Mouse (Mus musculus) E14TG2a.4 (cell line): ENCODE measurements around the gene Ptpn22.

Source experiments
- H3K27me3 ChIP-seq: 2 replicates; pipeline ENCODE4 v1.6.1; 2014; ENCODE audit warnings: low read length, control low read depth; ENCODE audit not compliant: insufficient read depth
- H3K36me3 ChIP-seq: 2 replicates; pipeline ENCODE4 v1.6.1; 2014; ENCODE audit warnings: low read length, control low read depth; ENCODE audit not compliant: insufficient read depth
- H3K4me1 ChIP-seq: replicated peaks from 2 replicates; pipeline ENCODE4 v1.6.1; 2014; ENCODE audit warnings: low read depth, low read length, control low read depth
- H3K4me3 ChIP-seq: replicated peaks from 2 replicates; pipeline ENCODE4 v1.5.1; 2014; ENCODE audit warnings: mild to moderate bottlenecking, low read length
- H3K9me3 ChIP-seq: 2 replicates; pipeline ENCODE4 v1.6.1; 2014; ENCODE audit warnings: low read length, control low read depth
- CTCF ChIP-seq: conservative IDR thresholded peaks from 2 replicates; pipeline ENCODE4 v1.5.1; 2014; ENCODE audit warnings: low read length
- NANOG ChIP-seq: IDR thresholded peaks from 2 replicates; pipeline ENCODE4 v1.6.1; 2014; ENCODE audit warnings: borderline replicate concordance, low read length, mixed read lengths
- POU5F1 ChIP-seq: IDR thresholded peaks from 2 replicates; pipeline ENCODE4 v1.6.1; 2014; ENCODE audit warnings: low read length, borderline replicate concordance

Gene Ptpn22

DNA sequence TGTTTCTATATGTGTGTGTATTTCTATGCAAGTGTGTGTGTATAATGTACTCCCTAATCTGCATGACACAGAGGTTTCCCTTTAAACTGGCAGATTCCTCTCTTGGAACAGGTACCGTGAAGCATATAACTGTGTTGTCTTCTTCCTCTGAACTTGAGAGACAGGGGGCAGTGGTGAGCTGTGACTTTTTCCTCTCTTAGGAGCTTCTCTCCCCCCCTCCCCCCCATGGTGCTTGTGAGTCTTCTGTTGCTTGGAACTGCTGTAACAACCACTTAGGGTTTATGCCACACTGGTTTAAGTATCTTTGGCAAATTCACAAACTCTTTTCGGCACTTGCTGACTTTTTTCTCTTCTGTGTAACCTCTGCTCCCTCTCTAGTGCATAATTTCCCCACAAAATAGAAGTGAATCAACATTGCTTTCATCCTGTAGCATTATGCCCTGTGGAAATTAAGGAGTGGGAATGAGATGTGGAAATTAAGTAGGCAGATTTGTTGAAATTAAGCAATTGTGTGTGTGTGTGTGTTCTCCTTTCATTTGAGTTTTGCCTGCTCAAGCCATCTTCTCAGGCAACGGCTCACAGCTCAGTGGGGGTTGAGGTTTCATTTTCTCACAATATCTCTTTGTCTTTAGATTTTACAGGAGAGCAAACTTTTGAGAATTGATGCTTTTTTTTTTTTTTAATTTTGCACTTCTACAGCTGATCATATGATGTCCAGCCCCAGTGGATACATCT, 6.9 kb upstream of the Ptpn22 start:
- no peak for TF ChIP-seq POU5F1
- TF ChIP-seq CTCF = peak; percentile 39
- Histone ChIP-seq H3K27me3 (no peaks in the 10 kb centered on the region), H3K4me1 (peaks cover 53% of the 10 kb centered on the region), H3K9me3 (no peaks in the 10 kb centered on the region), H3K36me3 (no peaks in the 10 kb centered on the region), H3K4me3 (no peak overlapping the region)

DNA sequence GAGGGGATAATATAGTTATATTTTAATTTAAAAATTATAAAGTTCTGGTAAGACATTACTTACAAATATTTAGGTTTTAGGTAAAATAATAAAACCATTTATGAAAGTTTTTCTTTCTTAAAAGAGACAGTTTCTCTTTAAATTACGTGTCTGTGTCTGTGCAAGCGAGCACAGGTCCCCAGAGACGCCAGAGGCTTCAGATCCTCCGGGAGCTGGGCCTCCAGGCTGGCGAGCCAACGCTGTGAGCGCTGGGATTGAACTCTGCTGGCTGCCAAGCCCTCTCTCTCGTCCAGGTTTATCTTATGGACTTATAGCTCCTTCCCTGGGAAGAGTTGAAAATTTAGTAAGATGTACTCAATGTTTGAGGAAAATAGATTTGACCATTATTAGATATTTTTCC, 5.8 kb upstream of the Ptpn22 start:
- peaks cover 53% of the 10 kb centered on the region for H3K4me1 ChIP-seq
- no peak overlapping the region for H3K4me3 ChIP-seq
- no peaks in the 10 kb centered on the region for H3K27me3 ChIP-seq
- no peaks in the 10 kb centered on the region for H3K36me3 ChIP-seq
- H3K9me3 ChIP-seq = no peaks in the 10 kb centered on the region
- TF ChIP-seq CTCF = no peak
- TF ChIP-seq NANOG = no peak
- no peak for TF ChIP-seq POU5F1

DNA sequence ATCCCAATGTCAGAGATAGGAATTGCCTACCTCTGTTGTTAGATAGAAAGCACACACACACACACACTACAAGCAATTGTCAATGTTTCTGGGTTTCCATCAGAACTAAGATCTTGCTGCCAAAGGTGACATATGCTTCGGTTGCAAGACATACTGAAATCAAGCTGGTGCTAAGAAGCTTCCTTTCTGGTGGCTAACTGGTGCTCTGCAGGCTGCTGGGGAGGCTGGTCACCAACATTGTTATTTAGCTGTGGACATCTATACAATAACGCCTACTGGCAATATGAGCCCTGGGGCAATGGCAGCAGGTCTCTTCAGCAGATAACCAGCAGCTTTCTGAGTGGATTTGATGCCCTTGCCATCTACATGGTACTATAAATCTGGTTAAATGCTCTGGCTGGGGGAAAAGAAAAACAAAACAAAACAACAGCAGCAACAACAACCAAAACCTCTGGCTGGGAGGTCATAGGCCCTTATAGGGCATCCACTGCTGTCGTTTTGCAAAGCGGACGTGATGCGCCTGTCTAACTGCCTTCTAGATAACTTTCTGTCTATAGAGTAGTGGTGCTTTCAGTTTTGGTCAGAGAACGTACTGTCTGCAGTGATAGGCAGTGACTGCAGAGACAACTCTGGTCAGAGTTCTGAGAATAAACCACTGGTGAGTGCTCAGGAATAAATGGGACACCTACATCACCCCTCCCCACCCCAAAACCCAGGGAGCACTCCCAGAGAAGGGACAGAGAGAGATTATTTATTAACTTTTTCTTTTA, 2.4 kb upstream of the Ptpn22 start:
- TF ChIP-seq CTCF = no peak
- TF ChIP-seq POU5F1 = no peak
- TF ChIP-seq NANOG = no peak
- H3K4me1 ChIP-seq = peaks cover 30% of the 10 kb centered on the region

DNA sequence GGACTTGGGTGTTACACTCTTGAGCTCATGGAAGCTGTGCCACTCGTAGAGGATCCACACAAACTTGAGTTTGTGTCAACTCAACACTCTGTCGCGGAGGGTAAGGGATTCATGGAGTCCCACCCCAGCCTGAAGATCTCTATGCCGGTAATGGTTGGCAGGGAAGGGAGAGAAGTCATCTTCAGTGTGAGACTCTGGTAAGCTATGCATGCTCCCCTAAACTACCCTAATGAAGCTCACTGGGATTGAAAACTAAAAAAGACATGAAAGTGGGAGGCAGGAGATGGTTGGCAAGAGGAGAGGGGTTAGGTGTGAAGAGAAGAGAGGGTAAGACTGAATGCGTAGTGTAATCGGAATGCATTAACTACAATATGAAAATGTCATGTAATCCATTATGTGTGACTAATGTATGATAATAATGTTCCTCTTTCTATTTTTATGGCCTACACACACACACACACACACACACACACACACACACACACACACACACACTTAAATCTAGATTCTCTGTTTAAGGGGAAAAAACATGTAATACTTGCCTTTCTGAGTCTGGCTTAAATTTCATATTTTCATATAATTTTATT, 1.5 kb upstream of the Ptpn22 start:
- Histone ChIP-seq H3K27me3 (no peaks in the 10 kb centered on the region), H3K4me1 (peaks cover 24% of the 10 kb centered on the region), H3K36me3 (no peaks in the 10 kb centered on the region), H3K4me3 (no peak overlapping the region), H3K9me3 (no peaks in the 10 kb centered on the region)
- TF ChIP-seq CTCF = no peak
- no peak for TF ChIP-seq NANOG
- TF ChIP-seq POU5F1 = no peak

More for the DNA sequence above, 2.4 kb upstream of the Ptpn22 start:
- H3K9me3 ChIP-seq = no peaks in the 10 kb centered on the region
- H3K36me3 ChIP-seq = no peaks in the 10 kb centered on the region
- no peak overlapping the region for H3K4me3 ChIP-seq
- H3K27me3 ChIP-seq = no peaks in the 10 kb centered on the region

DNA sequence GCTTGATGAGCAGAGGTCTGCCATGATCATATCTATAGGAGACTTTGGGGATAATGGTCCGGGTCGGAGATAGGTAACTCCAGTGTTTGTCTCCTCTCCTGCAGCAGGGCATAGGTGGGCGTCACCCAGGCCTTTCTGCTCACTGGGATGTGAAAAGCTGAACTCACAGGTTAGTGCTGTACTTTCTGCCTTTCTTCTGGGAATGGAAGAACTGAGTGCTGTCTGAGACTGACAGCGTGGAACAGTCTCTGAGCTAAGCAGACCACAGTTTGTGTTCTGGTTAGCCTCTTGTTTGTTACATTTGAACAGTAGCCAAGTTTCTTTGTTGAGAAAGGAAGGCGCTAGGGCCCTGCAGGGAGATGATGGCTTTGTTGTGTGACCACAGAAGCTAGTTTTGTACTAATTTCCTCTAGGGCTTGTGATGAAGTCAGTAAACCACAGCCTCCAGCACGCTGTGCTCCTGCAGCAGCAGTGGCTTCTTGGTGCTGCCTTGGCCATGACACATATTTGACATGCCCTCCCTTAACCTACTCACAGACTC, 326 bp downstream of the Ptpn22 start:
- Histone ChIP-seq H3K4me3 (no peak overlapping the region), H3K36me3 (no peaks in the 10 kb centered on the region), H3K27me3 (no peaks in the 10 kb centered on the region), H3K4me1 (peaks cover 20% of the 10 kb centered on the region), H3K9me3 (no peaks in the 10 kb centered on the region)
- TF ChIP-seq POU5F1 (no peak), CTCF (no peak), NANOG (no peak)

DNA sequence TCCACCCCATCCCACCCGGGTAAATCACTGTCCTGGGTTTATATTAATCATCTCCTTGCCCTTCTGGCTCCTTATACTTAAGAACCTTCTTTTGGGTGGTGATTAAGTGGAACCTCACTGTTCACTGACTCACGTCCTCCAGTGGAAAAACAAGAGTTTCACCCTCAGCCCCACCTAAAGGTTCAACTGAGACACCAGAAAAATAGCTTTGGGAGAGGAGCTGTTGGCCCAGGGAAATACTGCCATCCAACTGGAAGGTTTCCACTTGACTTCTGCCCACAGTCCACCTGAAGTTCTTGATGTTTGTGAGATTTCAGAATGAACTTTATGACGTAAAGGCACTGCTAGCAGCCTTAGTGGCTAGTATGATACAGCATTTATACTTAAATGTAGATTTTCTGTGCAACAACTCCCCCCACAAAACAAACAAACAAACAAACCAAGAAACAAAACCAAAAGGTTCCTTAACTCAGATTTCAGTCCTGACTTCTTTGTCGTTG, 3.2 kb downstream of the Ptpn22 start:
- TF ChIP-seq POU5F1 = no peak
- TF ChIP-seq CTCF = no peak
- no peak for TF ChIP-seq NANOG
- Histone ChIP-seq H3K4me1 (no peaks in the 10 kb centered on the region; the same call in 1 of the 2 replicates), H3K36me3 (no peaks in the 10 kb centered on the region), H3K9me3 (no peaks in the 10 kb centered on the region), H3K4me3 (no peak overlapping the region), H3K27me3 (no peaks in the 10 kb centered on the region)

DNA sequence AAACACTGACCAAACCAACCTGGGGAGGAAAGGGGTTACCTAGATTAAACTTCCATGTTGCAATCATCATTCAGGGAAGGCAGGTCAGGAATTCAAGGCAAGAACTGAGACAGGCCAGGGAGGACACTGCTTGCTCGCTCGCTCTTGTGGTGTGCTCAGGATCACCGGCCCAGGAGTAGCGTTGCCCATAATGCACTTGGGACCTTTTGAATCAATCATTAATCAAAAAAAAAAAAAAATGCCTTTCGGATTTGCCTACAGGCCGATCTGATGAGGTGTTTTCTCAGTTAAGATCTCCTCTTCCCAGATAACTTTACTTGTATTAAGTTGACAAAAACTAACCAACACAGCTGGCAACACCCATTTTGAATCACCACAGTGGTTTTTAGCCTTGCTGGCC, 4.6 kb downstream of the Ptpn22 start:
- TF ChIP-seq NANOG (no peak), CTCF (no peak), POU5F1 (no peak)
- no peaks in the 10 kb centered on the region for H3K27me3 ChIP-seq
- H3K36me3 ChIP-seq = no peaks in the 10 kb centered on the region
- no peaks in the 10 kb centered on the region for H3K9me3 ChIP-seq
- no peak overlapping the region for H3K4me3 ChIP-seq
- no peaks in the 10 kb centered on the region for H3K4me1 ChIP-seq

DNA sequence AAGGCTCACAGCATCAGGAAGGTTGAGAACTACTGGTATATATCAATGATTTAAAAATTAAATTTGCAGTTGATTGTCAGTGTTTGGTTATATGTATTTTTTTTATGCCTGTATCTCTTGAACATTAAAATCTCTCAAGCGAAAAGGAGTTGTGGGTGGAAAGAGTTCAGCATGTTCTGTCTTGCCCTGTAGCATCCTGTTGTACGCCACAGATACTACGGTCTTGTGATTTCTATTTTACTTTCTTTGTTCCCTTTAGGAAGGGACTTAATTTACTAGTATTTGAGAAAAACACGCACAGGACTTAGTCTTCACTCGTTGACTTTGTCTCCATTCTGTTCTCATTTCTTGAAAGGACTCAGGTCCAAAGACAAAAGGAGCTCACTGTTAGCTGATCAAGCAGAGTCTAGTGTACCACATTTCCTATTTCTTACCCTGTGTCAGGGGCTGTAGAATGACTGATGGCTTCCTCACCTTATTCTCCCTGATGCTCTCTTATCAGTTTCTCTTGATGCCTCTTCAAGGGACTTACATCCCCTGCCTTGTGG, 7.9 kb downstream of the Ptpn22 start:
- Histone ChIP-seq H3K9me3 (no peaks in the 10 kb centered on the region), H3K27me3 (no peaks in the 10 kb centered on the region), H3K4me3 (no peak overlapping the region), H3K4me1 (no peaks in the 10 kb centered on the region), H3K36me3 (no peaks in the 10 kb centered on the region)
- no peak for TF ChIP-seq NANOG
- TF ChIP-seq CTCF = no peak
- TF ChIP-seq POU5F1 = no peak
